Mouse (Mus musculus) megakaryocyte-erythroid progenitor cell, adult 5-6 weeks (primary cell): ENCODE measurements around the gene Cfd. TPM values are rescaled to one million over a fixed set of nuclear protein-coding genes. Genes with fewer than 3 reads are reported as not detected.

Source experiments
- total RNA-seq, 2 experiments: library from RNA; stranded (forward) in 1 of 2; stranded (reverse) in 1 of 2; fragments of 200-1000, 215-1000 nt in 1 of 2; fragments of >200 nt in 1 of 2; fragmentation: Nextera tagmentation in 1 of 2; gene quantifications; 2 replicates each; pipeline ENCODE4 v1.2.3; 2014 to 2017

Gene Cfd
- total RNA-seq, 2 experiments from 2014 or later = not detected

Other genes starting within 250 kb of the Cfd start
Only the 30 nearest of the 35 such genes appear.
- 8.5 and 10.8 TPM in 2 replicates for gene Tpgs1, start 221.5 kb upstream of the Cfd start, total RNA-seq (2014; fragmentation: Nextera tagmentation)
- 2.9 and 4.1 TPM in 2 replicates for gene Tpgs1, start 221.5 kb upstream of the Cfd start, total RNA-seq (2017)
- 134 and 152 TPM in 2 replicates for gene Cdc34, start 208.7 kb upstream of the Cfd start, total RNA-seq (2014; fragmentation: Nextera tagmentation)
- 128 and 236 TPM in 2 replicates for gene Cdc34, start 208.7 kb upstream of the Cfd start, total RNA-seq (2017)
- gene Gzmm, start 201.8 kb upstream of the Cfd start, total RNA-seq (2014; fragmentation: Nextera tagmentation) = 1.7 and 1.8 TPM in 2 replicates
- 1.7 and 2.4 TPM in 2 replicates for gene Gzmm, start 201.8 kb upstream of the Cfd start, total RNA-seq (2017)
- 361 and 460 TPM in 2 replicates for gene Bsg, start 186.4 kb upstream of the Cfd start, total RNA-seq (2014; fragmentation: Nextera tagmentation)
- 350 and 443 TPM in 2 replicates for gene Bsg, start 186.4 kb upstream of the Cfd start, total RNA-seq (2017)
- 0.50 TPM in 1 of 2 replicates, not detected in the other for gene Hcn2, start 174.2 kb upstream of the Cfd start, total RNA-seq (2014; fragmentation: Nextera tagmentation)
- gene Hcn2, start 174.2 kb upstream of the Cfd start, total RNA-seq (2017) = not detected in 2 replicates
- 45.2 and 51.7 TPM in 2 replicates for gene Polrmt, start 144.3 kb upstream of the Cfd start, total RNA-seq (2014; fragmentation: Nextera tagmentation)
- gene Polrmt, start 144.3 kb upstream of the Cfd start, total RNA-seq (2017) = 17.6 and 21.2 TPM in 2 replicates
- not detected in 2 replicates for gene Fgf22, start 135.8 kb upstream of the Cfd start, total RNA-seq (2014; fragmentation: Nextera tagmentation)
- not detected in 2 replicates for gene Fgf22, start 135.8 kb upstream of the Cfd start, total RNA-seq (2017)
- 76.0 and 106 TPM in 2 replicates for gene Rnf126, start 123.9 kb upstream of the Cfd start, total RNA-seq (2014; fragmentation: Nextera tagmentation)
- 16.2 and 20.8 TPM in 2 replicates for gene Rnf126, start 123.9 kb upstream of the Cfd start, total RNA-seq (2017)
- 0.49 and 0.96 TPM in 2 replicates for gene Fstl3, start 113.6 kb upstream of the Cfd start, total RNA-seq (2014; fragmentation: Nextera tagmentation)
- gene Fstl3, start 113.6 kb upstream of the Cfd start, total RNA-seq (2017) = 0.66 and 0.80 TPM in 2 replicates
- 2.4 and 7.6 TPM in 2 replicates for gene Prss57, start 99.9 kb upstream of the Cfd start, total RNA-seq (2014; fragmentation: Nextera tagmentation)
- 1.7 and 3.5 TPM in 2 replicates for gene Prss57, start 99.9 kb upstream of the Cfd start, total RNA-seq (2017)
- 7.6 and 11.1 TPM in 2 replicates for gene Palm, start 97.3 kb upstream of the Cfd start, total RNA-seq (2014; fragmentation: Nextera tagmentation)
- 4.6 and 6.8 TPM in 2 replicates for gene Palm, start 97.3 kb upstream of the Cfd start, total RNA-seq (2017)
- not detected in 2 replicates for gene Misp, start 69.9 kb upstream of the Cfd start, total RNA-seq (2014; fragmentation: Nextera tagmentation)
- not detected in 2 replicates for gene Misp, start 69.9 kb upstream of the Cfd start, total RNA-seq (2017)
- 423 and 470 TPM in 2 replicates for gene Ptbp1, start 36.4 kb upstream of the Cfd start, total RNA-seq (2014; fragmentation: Nextera tagmentation)
- 149 and 201 TPM in 2 replicates for gene Ptbp1, start 36.4 kb upstream of the Cfd start, total RNA-seq (2017)
- 2.5 and 8.7 TPM in 2 replicates for gene Prtn3, start 16.4 kb upstream of the Cfd start, total RNA-seq (2014; fragmentation: Nextera tagmentation)
- 0.56 and 5.9 TPM in 2 replicates for gene Prtn3, start 16.4 kb upstream of the Cfd start, total RNA-seq (2017)
- not detected in 2 replicates for gene Plppr3, start 16.2 kb upstream of the Cfd start, total RNA-seq (2014; fragmentation: Nextera tagmentation)
- 5.8 and 15.0 TPM in 2 replicates for gene Plppr3, start 16.2 kb upstream of the Cfd start, total RNA-seq (2017)
- gene Elane, start 4.6 kb upstream of the Cfd start, total RNA-seq (2014; fragmentation: Nextera tagmentation) = 10.5 TPM in 1 of 2 replicates, not detected in the other
- 0.23 and 1.3 TPM in 2 replicates for gene Elane, start 4.6 kb upstream of the Cfd start, total RNA-seq (2017)
- 17.1 and 21.7 TPM in 2 replicates for gene Med16, start 18.1 kb downstream of the Cfd start, total RNA-seq (2014; fragmentation: Nextera tagmentation)
- 9.7 and 9.8 TPM in 2 replicates for gene Med16, start 18.1 kb downstream of the Cfd start, total RNA-seq (2017)
- gene Gm26602, start 20.0 kb downstream of the Cfd start, total RNA-seq (2014; fragmentation: Nextera tagmentation) = not detected in 2 replicates
- not detected in 2 replicates for gene Gm26602, start 20.0 kb downstream of the Cfd start, total RNA-seq (2017)
- gene Kiss1r, start 26.1 kb downstream of the Cfd start, total RNA-seq (2014; fragmentation: Nextera tagmentation) = 0.31 TPM in 1 of 2 replicates, not detected in the other
- 2.2 TPM in 1 of 2 replicates, not detected in the other for gene Kiss1r, start 26.1 kb downstream of the Cfd start, total RNA-seq (2017)
- 80.3 and 91.7 TPM in 2 replicates for gene R3hdm4, start 30.4 kb downstream of the Cfd start, total RNA-seq (2014; fragmentation: Nextera tagmentation)
- gene R3hdm4, start 30.4 kb downstream of the Cfd start, total RNA-seq (2017) = 35.5 and 38.9 TPM in 2 replicates
- 4.4 and 5.9 TPM in 2 replicates for gene Arid3a, start 36.2 kb downstream of the Cfd start, total RNA-seq (2014; fragmentation: Nextera tagmentation)
- gene Arid3a, start 36.2 kb downstream of the Cfd start, total RNA-seq (2017) = 5.4 and 6.0 TPM in 2 replicates
- gene Wdr18, start 69.3 kb downstream of the Cfd start, total RNA-seq (2014; fragmentation: Nextera tagmentation) = 82.9 and 86.4 TPM in 2 replicates
- 23.4 and 24.8 TPM in 2 replicates for gene Wdr18, start 69.3 kb downstream of the Cfd start, total RNA-seq (2017)
- gene Grin3b, start 79.9 kb downstream of the Cfd start, total RNA-seq (2014; fragmentation: Nextera tagmentation) = not detected in 2 replicates
- gene Grin3b, start 79.9 kb downstream of the Cfd start, total RNA-seq (2017) = not detected in 2 replicates
- 75.5 and 83.0 TPM in 2 replicates for gene Tmem259, start 93.5 kb downstream of the Cfd start, total RNA-seq (2014; fragmentation: Nextera tagmentation)
- 47.3 and 63.9 TPM in 2 replicates for gene Tmem259, start 93.5 kb downstream of the Cfd start, total RNA-seq (2017)
- gene Cnn2, start 97.7 kb downstream of the Cfd start, total RNA-seq (2014; fragmentation: Nextera tagmentation) = 18.0 and 24.6 TPM in 2 replicates
- gene Cnn2, start 97.7 kb downstream of the Cfd start, total RNA-seq (2017) = 13.8 and 25.6 TPM in 2 replicates
- gene Abca7, start 105.6 kb downstream of the Cfd start, total RNA-seq (2014; fragmentation: Nextera tagmentation) = 27.0 and 32.9 TPM in 2 replicates
- 11.0 and 12.1 TPM in 2 replicates for gene Abca7, start 105.6 kb downstream of the Cfd start, total RNA-seq (2017)
- 76.2 and 103 TPM in 2 replicates for gene Arhgap45, start 125.8 kb downstream of the Cfd start, total RNA-seq (2014; fragmentation: Nextera tagmentation)
- gene Arhgap45, start 125.8 kb downstream of the Cfd start, total RNA-seq (2017) = 52.8 and 64.4 TPM in 2 replicates
- gene Polr2e, start 148.9 kb downstream of the Cfd start, total RNA-seq (2014; fragmentation: Nextera tagmentation) = 145 and 157 TPM in 2 replicates
- 142 and 150 TPM in 2 replicates for gene Polr2e, start 148.9 kb downstream of the Cfd start, total RNA-seq (2017)
- gene Gpx4, start 156.3 kb downstream of the Cfd start, total RNA-seq (2014; fragmentation: Nextera tagmentation) = 566 and 603 TPM in 2 replicates
- 483 and 498 TPM in 2 replicates for gene Gpx4, start 156.3 kb downstream of the Cfd start, total RNA-seq (2017)
- gene Sbno2, start 214.7 kb downstream of the Cfd start, total RNA-seq (2014; fragmentation: Nextera tagmentation) = 34.4 and 39.7 TPM in 2 replicates
- 12.1 and 12.9 TPM in 2 replicates for gene Sbno2, start 214.7 kb downstream of the Cfd start, total RNA-seq (2017)